Mouse (Mus musculus) embryonic facial prominence, embryonic 12.5 days (tissue): ENCODE measurements around the gene Lrrn2. TPM values are rescaled to one million over a fixed set of nuclear protein-coding genes. Genes with fewer than 3 reads are reported as not detected.

ENCODE experiments used
- ATAC-seq: fragments of 200-750 bp; cut with Nextera tagmentation; 2 replicates; pipeline ENCODE4 v1.8.0; 2017; ENCODE audit not compliant: insufficient number of reproducible peaks, insufficient read depth, low FRiP score, low TSS enrichment
- H3K27ac ChIP-seq: fragments of 300-500 bp; sonication (generic); 2 replicates; pipeline ENCODE4 v1.5.1; 2016; ENCODE audit warnings: mild to moderate bottlenecking
- H3K27me3 ChIP-seq: fragments of 300-500 bp; sonication (generic); 2 replicates; pipeline ENCODE4 v1.6.1; 2016; ENCODE audit warnings: mild to moderate bottlenecking, moderate library complexity
- H3K36me3 ChIP-seq: fragments of 300-500 bp; sonication (generic); 2 replicates; pipeline ENCODE4 v1.6.1; 2016; ENCODE audit warnings: mild to moderate bottlenecking
- H3K4me1 ChIP-seq: fragments of 300-500 bp; sonication (generic); 2 replicates; pipeline ENCODE4 v1.6.1; 2016
- H3K4me2 ChIP-seq: fragments of 300-500 bp; sonication (generic); replicated peaks from 2 replicates; pipeline ENCODE4 v1.6.1; 2016; ENCODE audit warnings: mild to moderate bottlenecking, moderate library complexity
- H3K4me3 ChIP-seq: fragments of 300-500 bp; sonication (generic); 2 replicates; pipeline ENCODE4 v1.5.1; 2016; ENCODE audit warnings: mild to moderate bottlenecking
- H3K9ac ChIP-seq: fragments of 300-500 bp; sonication (generic); 2 replicates; pipeline ENCODE4 v1.6.1; 2016; ENCODE audit warnings: mild to moderate bottlenecking, moderate library complexity
- H3K9me3 ChIP-seq: fragments of 300-500 bp; sonication (generic); 2 replicates; pipeline ENCODE4 v1.6.1; 2016; ENCODE audit warnings: mild to moderate bottlenecking, moderate library complexity
- WGBS: fragments of 180-500 bp; shearing (Covaris S2); methylation state at CpG from one replicate; pipeline ENCODE4 v1.1.7; 2016; 5-methylcytosine and 5-hydroxymethylcytosine counted together
- polyA plus RNA-seq: library from polyadenylated mRNA; unstranded; fragments of >200 nt; fragmentation: Nextera tagmentation; extraction: Ambion mirVana; gene quantifications from 2 replicates; pipeline ENCODE4 v1.2.1, GENCODE M21; 2016

Gene Lrrn2
- polyA plus RNA-seq, 1 experiment from 2014 or later = 6.6 TPM

- Histone ChIP-seq H3K9me3 (no peaks in the 10 kb centered on the region), H3K4me3 (no peak overlapping the region), H3K4me2 (no peak overlapping the region), H3K36me3 (no peaks in the 10 kb centered on the region), H3K9ac (no peak overlapping the region), H3K27ac (no peak overlapping the region), H3K4me1 (0 out of 2 replicates have a peak, but pooled peaks cover 7% of the 10 kb centered on the region), H3K27me3 (no peaks in the 10 kb centered on the region)
- 31% methylated on average over 7 of the region's 7 CpGs for WGBS
- ATAC-seq = no peak
These were observed 54.8 kb downstream of the Lrrn2 start for GRCm38 (mm10) chr1:132934856-132935255.

GRCm38 (mm10) chr1:132937296-132938030 lies 57.4 kb downstream of the Lrrn2 start:
- no peak overlapping the region for H3K4me3 ChIP-seq
- H3K36me3 ChIP-seq = no peaks in the 10 kb centered on the region
- 0 out of 2 replicates have a peak, but pooled peaks cover 7% of the 10 kb centered on the region for H3K4me1 ChIP-seq
- no peaks in the 10 kb centered on the region for H3K27me3 ChIP-seq
- 80% methylated on average over 26 of the region's 26 CpGs for WGBS
- H3K27ac ChIP-seq = no peak overlapping the region
- H3K9me3 ChIP-seq = no peaks in the 10 kb centered on the region
- no peak overlapping the region for H3K4me2 ChIP-seq
- ATAC-seq = no peak
- no peak overlapping the region for H3K9ac ChIP-seq

- Histone ChIP-seq H3K27ac (no peak overlapping the region), H3K9me3 (no peaks in the 10 kb centered on the region), H3K9ac (no peak overlapping the region), H3K4me2 (no peak overlapping the region), H3K4me3 (no peak overlapping the region), H3K36me3 (no peaks in the 10 kb centered on the region), H3K27me3 (no peaks in the 10 kb centered on the region), H3K4me1 (0 out of 2 replicates have a peak, but pooled peaks cover 7% of the 10 kb centered on the region)
- WGBS = 78% methylated on average over 8 of the region's 8 CpGs
- no peak for ATAC-seq
These were observed 58.9 kb downstream of the Lrrn2 start for GRCm38 (mm10) chr1:132938975-132939374.

- Histone ChIP-seq H3K27me3 (no peaks in the 10 kb centered on the region), H3K36me3 (no peaks in the 10 kb centered on the region), H3K9me3 (no peaks in the 10 kb centered on the region), H3K4me3 (no peak overlapping the region), H3K9ac (no peak overlapping the region), H3K27ac (no peak overlapping the region), H3K4me1 (no peaks in the 10 kb centered on the region), H3K4me2 (no peak overlapping the region)
- no peak for ATAC-seq
- WGBS = 61% methylated on average over 8 of the region's 8 CpGs
These were observed 65.8 kb downstream of the Lrrn2 start for GRCm38 (mm10) chr1:132945826-132946225.

- Histone ChIP-seq H3K27me3 (no peaks in the 10 kb centered on the region), H3K27ac (no peak overlapping the region), H3K36me3 (no peaks in the 10 kb centered on the region), H3K4me2 (no peak overlapping the region), H3K4me3 (no peak overlapping the region), H3K9me3 (no peaks in the 10 kb centered on the region), H3K9ac (no peak overlapping the region), H3K4me1 (no peaks in the 10 kb centered on the region)
- 59% methylated on average over 7 of the region's 7 CpGs for WGBS
- ATAC-seq = no peak
These were observed 67.7 kb downstream of the Lrrn2 start for GRCm38 (mm10) chr1:132947811-132948210.

- Histone ChIP-seq H3K4me1 (no peaks in the 10 kb centered on the region), H3K27me3 (no peaks in the 10 kb centered on the region), H3K4me2 (no peak overlapping the region), H3K9ac (no peak overlapping the region), H3K9me3 (no peaks in the 10 kb centered on the region), H3K4me3 (no peak overlapping the region), H3K36me3 (no peaks in the 10 kb centered on the region), H3K27ac (no peak overlapping the region)
- WGBS = 85% methylated on average over 5 of the region's 5 CpGs
- ATAC-seq = no peak
These were observed 76.7 kb downstream of the Lrrn2 start for GRCm38 (mm10) chr1:132956809-132957208.

- 85% methylated on average over 3 of the region's 3 CpGs for WGBS
- no peaks in the 10 kb centered on the region for H3K36me3 ChIP-seq
These were observed 81.7 kb downstream of the Lrrn2 start for GRCm38 (mm10) chr1:132961751-132962150.

GRCm38 (mm10) chr1:132964106-132964505 lies 84.0 kb downstream of the Lrrn2 start:
- H3K4me3 ChIP-seq = no peak overlapping the region
- no peaks in the 10 kb centered on the region for H3K4me1 ChIP-seq
- no peak overlapping the region for H3K27ac ChIP-seq
- no peak overlapping the region for H3K9ac ChIP-seq
- no peaks in the 10 kb centered on the region for H3K36me3 ChIP-seq
- no peak overlapping the region for H3K4me2 ChIP-seq
- ATAC-seq = no peak
- no peaks in the 10 kb centered on the region for H3K9me3 ChIP-seq
- WGBS = 85% methylated on average over 2 of the region's 2 CpGs
- no peaks in the 10 kb centered on the region for H3K27me3 ChIP-seq

More at GRCm38 (mm10) chr1:132961751-132962150, 81.7 kb downstream of the Lrrn2 start:
- no peak overlapping the region for H3K4me2 ChIP-seq
- no peak for ATAC-seq
- no peak overlapping the region for H3K4me3 ChIP-seq
- H3K27me3 ChIP-seq = no peaks in the 10 kb centered on the region
- H3K9me3 ChIP-seq = no peaks in the 10 kb centered on the region
- H3K4me1 ChIP-seq = no peaks in the 10 kb centered on the region
- no peak overlapping the region for H3K9ac ChIP-seq
- H3K27ac ChIP-seq = no peak overlapping the region

- Histone ChIP-seq H3K36me3 (no peaks in the 10 kb centered on the region), H3K4me1 (no peaks in the 10 kb centered on the region), H3K9me3 (no peaks in the 10 kb centered on the region), H3K27ac (no peak overlapping the region), H3K4me2 (no peak overlapping the region), H3K4me3 (no peak overlapping the region), H3K9ac (no peak overlapping the region), H3K27me3 (no peaks in the 10 kb centered on the region)
- 89% methylated on average over 4 of the region's 4 CpGs for WGBS
- ATAC-seq = no peak
These were observed 84.6 kb downstream of the Lrrn2 start for GRCm38 (mm10) chr1:132964691-132965090.

GRCm38 (mm10) chr1:132968659-132969058 lies 88.6 kb downstream of the Lrrn2 start:
- H3K9ac ChIP-seq = no peak overlapping the region
- 28% methylated on average over 6 of the region's 6 CpGs for WGBS
- H3K27ac ChIP-seq = no peak overlapping the region
- ATAC-seq = no peak
- H3K27me3 ChIP-seq = no peaks in the 10 kb centered on the region
- H3K9me3 ChIP-seq = no peaks in the 10 kb centered on the region
- no peak overlapping the region for H3K4me2 ChIP-seq
- H3K4me1 ChIP-seq = no peaks in the 10 kb centered on the region
- no peaks in the 10 kb centered on the region for H3K36me3 ChIP-seq
- H3K4me3 ChIP-seq = no peak overlapping the region

- Histone ChIP-seq H3K36me3 (0 out of 2 replicates have a peak, but pooled peaks cover 8% of the 10 kb centered on the region), H3K4me1 (0 out of 2 replicates have a peak, but pooled peaks cover 4% of the 10 kb centered on the region), H3K9me3 (no peaks in the 10 kb centered on the region), H3K27me3 (no peaks in the 10 kb centered on the region), H3K27ac (no peak overlapping the region), H3K9ac (no peak overlapping the region), H3K4me3 (no peak overlapping the region), H3K4me2 (no peak overlapping the region)
- 68% methylated on average over 1 of the region's 1 CpGs for WGBS
- ATAC-seq = no peak
These were observed 97.3 kb downstream of the Lrrn2 start for GRCm38 (mm10) chr1:132977402-132977801.

- no peak overlapping the region for H3K4me3 ChIP-seq
- H3K9me3 ChIP-seq = no peaks in the 10 kb centered on the region
- ATAC-seq = no peak
- no peaks in the 10 kb centered on the region for H3K4me1 ChIP-seq
- WGBS = 93% methylated on average over 6 of the region's 6 CpGs
- H3K36me3 ChIP-seq = peaks cover 35% of the 10 kb centered on the region; the same call in 1 of the 2 replicates
- H3K9ac ChIP-seq = no peak overlapping the region
- no peaks in the 10 kb centered on the region for H3K27me3 ChIP-seq
- H3K27ac ChIP-seq = no peak overlapping the region
- no peak overlapping the region for H3K4me2 ChIP-seq
These were observed 101.2 kb downstream of the Lrrn2 start for GRCm38 (mm10) chr1:132981232-132981631.
